Mouse (Mus musculus): Measurements from ENCODE around the gene Nfib. TPM values are rescaled to one million over a fixed set of nuclear protein-coding genes. Genes with fewer than 3 reads are reported as not detected.

Nfib gene
- polyA plus RNA-seq, 1 experiment: 69.3 TPM

- no peak for DNase-seq (ENCODE audit: low read depth)
- TF ChIP-seq CTCF (IDR thresholded peaks at IDR 0.05; ENCODE audit: borderline replicate concordance, extremely low read depth, insufficient read depth, insufficient read length): no peak
- no peak for TF ChIP-seq POLR2A (IDR thresholded peaks at IDR 0.05; ENCODE audit: borderline replicate concordance, extremely low read depth, insufficient read depth, insufficient read length, poor library complexity, severe bottlenecking)
Observed at GRCm38 (mm10) chr4:82468944-82469343, 236.6 kb downstream of the Nfib start.

- no peak for DNase-seq (ENCODE audit: low read depth)
- TF ChIP-seq POLR2A (IDR thresholded peaks at IDR 0.05; ENCODE audit: borderline replicate concordance, extremely low read depth, insufficient read depth, insufficient read length, poor library complexity, severe bottlenecking): no peak
- no peak for TF ChIP-seq CTCF (IDR thresholded peaks at IDR 0.05; ENCODE audit: borderline replicate concordance, extremely low read depth, insufficient read depth, insufficient read length)
Observed at GRCm38 (mm10) chr4:82466717-82467116, 238.8 kb downstream of the Nfib start.

- no peak for DNase-seq (ENCODE audit: low read depth)
- TF ChIP-seq CTCF (IDR thresholded peaks at IDR 0.05; ENCODE audit: borderline replicate concordance, extremely low read depth, insufficient read depth, insufficient read length) (no peak), POLR2A (IDR thresholded peaks at IDR 0.05; ENCODE audit: borderline replicate concordance, extremely low read depth, insufficient read depth, insufficient read length, poor library complexity, severe bottlenecking) (no peak)
Observed at GRCm38 (mm10) chr4:82466144-82466543, 239.4 kb downstream of the Nfib start.

GRCm38 (mm10) chr4:82464051-82464632 lies 241.4 kb downstream of the Nfib start:
- no peak for TF ChIP-seq CTCF (IDR thresholded peaks at IDR 0.05; ENCODE audit: borderline replicate concordance, extremely low read depth, insufficient read depth, insufficient read length)
- TF ChIP-seq POLR2A (IDR thresholded peaks at IDR 0.05; ENCODE audit: borderline replicate concordance, extremely low read depth, insufficient read depth, insufficient read length, poor library complexity, severe bottlenecking): no peak
- DNase-seq (ENCODE audit: low read depth): peak; percentile 89

GRCm38 (mm10) chr4:82463189-82463715 lies 242.3 kb downstream of the Nfib start:
- no peak for DNase-seq (ENCODE audit: low read depth)
- TF ChIP-seq POLR2A (IDR thresholded peaks at IDR 0.05; ENCODE audit: borderline replicate concordance, extremely low read depth, insufficient read depth, insufficient read length, poor library complexity, severe bottlenecking): no peak
- no peak for TF ChIP-seq CTCF (IDR thresholded peaks at IDR 0.05; ENCODE audit: borderline replicate concordance, extremely low read depth, insufficient read depth, insufficient read length)

- TF ChIP-seq CTCF (IDR thresholded peaks at IDR 0.05; ENCODE audit: borderline replicate concordance, extremely low read depth, insufficient read depth, insufficient read length): no peak
- no peak for TF ChIP-seq POLR2A (IDR thresholded peaks at IDR 0.05; ENCODE audit: borderline replicate concordance, extremely low read depth, insufficient read depth, insufficient read length, poor library complexity, severe bottlenecking)
- DNase-seq (ENCODE audit: low read depth): no peak
Observed at GRCm38 (mm10) chr4:82461676-82462075, 243.9 kb downstream of the Nfib start.

GRCm38 (mm10) chr4:82458895-82459294 lies 246.7 kb downstream of the Nfib start:
- TF ChIP-seq CTCF (IDR thresholded peaks at IDR 0.05; ENCODE audit: borderline replicate concordance, extremely low read depth, insufficient read depth, insufficient read length) (no peak), POLR2A (IDR thresholded peaks at IDR 0.05; ENCODE audit: borderline replicate concordance, extremely low read depth, insufficient read depth, insufficient read length, poor library complexity, severe bottlenecking) (no peak)
- no peak for DNase-seq (ENCODE audit: low read depth)

- TF ChIP-seq POLR2A (IDR thresholded peaks at IDR 0.05; ENCODE audit: borderline replicate concordance, extremely low read depth, insufficient read depth, insufficient read length, poor library complexity, severe bottlenecking): no peak
- no peak for TF ChIP-seq CTCF (IDR thresholded peaks at IDR 0.05; ENCODE audit: borderline replicate concordance, extremely low read depth, insufficient read depth, insufficient read length)
- DNase-seq (ENCODE audit: low read depth): no peak
Observed at GRCm38 (mm10) chr4:82456908-82457307, 248.6 kb downstream of the Nfib start.

- no peak for DNase-seq (ENCODE audit: low read depth)
- no peak for TF ChIP-seq POLR2A (IDR thresholded peaks at IDR 0.05; ENCODE audit: borderline replicate concordance, extremely low read depth, insufficient read depth, insufficient read length, poor library complexity, severe bottlenecking)
- TF ChIP-seq CTCF (IDR thresholded peaks at IDR 0.05; ENCODE audit: borderline replicate concordance, extremely low read depth, insufficient read depth, insufficient read length): no peak
Observed at GRCm38 (mm10) chr4:82456323-82456713, 249.2 kb downstream of the Nfib start.

- no peak for DNase-seq (ENCODE audit: low read depth)
- TF ChIP-seq POLR2A (IDR thresholded peaks at IDR 0.05; ENCODE audit: borderline replicate concordance, extremely low read depth, insufficient read depth, insufficient read length, poor library complexity, severe bottlenecking) (no peak), CTCF (IDR thresholded peaks at IDR 0.05; ENCODE audit: borderline replicate concordance, extremely low read depth, insufficient read depth, insufficient read length) (no peak)
Observed at GRCm38 (mm10) chr4:82455617-82456322, 249.8 kb downstream of the Nfib start.

- no peak for TF ChIP-seq CTCF (IDR thresholded peaks at IDR 0.05; ENCODE audit: borderline replicate concordance, extremely low read depth, insufficient read depth, insufficient read length)
- no peak for TF ChIP-seq POLR2A (IDR thresholded peaks at IDR 0.05; ENCODE audit: borderline replicate concordance, extremely low read depth, insufficient read depth, insufficient read length, poor library complexity, severe bottlenecking)
- DNase-seq (ENCODE audit: low read depth): peak; percentile 46
Observed at GRCm38 (mm10) chr4:82454989-82455388, 250.6 kb downstream of the Nfib start.

GRCm38 (mm10) chr4:82453341-82453740 lies 252.2 kb downstream of the Nfib start:
- DNase-seq (ENCODE audit: low read depth): no peak
- TF ChIP-seq CTCF (IDR thresholded peaks at IDR 0.05; ENCODE audit: borderline replicate concordance, extremely low read depth, insufficient read depth, insufficient read length) (no peak), POLR2A (IDR thresholded peaks at IDR 0.05; ENCODE audit: borderline replicate concordance, extremely low read depth, insufficient read depth, insufficient read length, poor library complexity, severe bottlenecking) (no peak)
